Mouse (Mus musculus) telencephalon, adult 2 months (tissue): Measurements from ENCODE around the gene Msh5.

ENCODE experiments used
- DNase-seq: peaks from one replicate; pipeline ENCODE4 v3.0.0-alpha.2; 2011; ENCODE audit warnings: low read depth, low spot score

The Msh5 gene

DNA sequence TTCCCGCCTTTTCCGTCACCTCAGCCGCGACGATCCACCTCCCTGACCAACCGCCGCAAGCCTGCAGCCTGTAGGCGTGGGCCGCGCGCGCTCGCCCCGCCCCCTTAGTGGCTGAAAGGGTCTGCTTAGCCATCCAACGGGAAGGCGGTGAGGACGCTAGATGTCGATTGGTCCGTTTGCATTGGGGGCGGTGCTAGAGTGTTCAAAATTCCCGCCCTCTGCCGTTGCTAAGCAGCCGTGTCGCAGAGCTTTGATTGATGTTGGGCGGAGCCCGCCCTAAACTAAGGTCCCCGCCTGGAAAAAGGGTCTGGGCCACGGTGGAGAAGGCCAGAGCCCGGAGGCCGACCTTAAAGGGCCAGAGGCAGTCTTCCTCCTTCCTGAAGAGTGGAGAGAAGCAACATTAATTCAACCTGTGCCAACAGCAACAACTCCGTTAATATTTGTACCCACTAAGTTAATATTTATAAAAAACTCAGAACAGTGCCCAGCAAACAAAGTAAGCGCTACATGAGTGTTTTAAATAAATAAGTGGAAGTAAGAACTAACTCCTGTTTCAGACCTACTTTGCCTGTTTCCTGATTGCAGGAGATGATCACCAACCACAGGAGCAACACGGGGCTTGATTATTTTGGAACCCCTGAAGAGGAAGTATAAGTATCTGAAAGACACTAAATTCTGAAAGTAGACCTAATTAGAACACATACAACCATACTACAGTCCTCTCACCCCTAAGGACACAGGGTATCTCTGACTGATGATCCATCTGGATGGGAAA is at the start of gene Msh5:
Gene Msh5, minus strand, starts transcription at position 65 of the 775 bp plus-strand sequence.
- peak; percentile 92 for DNase-seq

DNA sequence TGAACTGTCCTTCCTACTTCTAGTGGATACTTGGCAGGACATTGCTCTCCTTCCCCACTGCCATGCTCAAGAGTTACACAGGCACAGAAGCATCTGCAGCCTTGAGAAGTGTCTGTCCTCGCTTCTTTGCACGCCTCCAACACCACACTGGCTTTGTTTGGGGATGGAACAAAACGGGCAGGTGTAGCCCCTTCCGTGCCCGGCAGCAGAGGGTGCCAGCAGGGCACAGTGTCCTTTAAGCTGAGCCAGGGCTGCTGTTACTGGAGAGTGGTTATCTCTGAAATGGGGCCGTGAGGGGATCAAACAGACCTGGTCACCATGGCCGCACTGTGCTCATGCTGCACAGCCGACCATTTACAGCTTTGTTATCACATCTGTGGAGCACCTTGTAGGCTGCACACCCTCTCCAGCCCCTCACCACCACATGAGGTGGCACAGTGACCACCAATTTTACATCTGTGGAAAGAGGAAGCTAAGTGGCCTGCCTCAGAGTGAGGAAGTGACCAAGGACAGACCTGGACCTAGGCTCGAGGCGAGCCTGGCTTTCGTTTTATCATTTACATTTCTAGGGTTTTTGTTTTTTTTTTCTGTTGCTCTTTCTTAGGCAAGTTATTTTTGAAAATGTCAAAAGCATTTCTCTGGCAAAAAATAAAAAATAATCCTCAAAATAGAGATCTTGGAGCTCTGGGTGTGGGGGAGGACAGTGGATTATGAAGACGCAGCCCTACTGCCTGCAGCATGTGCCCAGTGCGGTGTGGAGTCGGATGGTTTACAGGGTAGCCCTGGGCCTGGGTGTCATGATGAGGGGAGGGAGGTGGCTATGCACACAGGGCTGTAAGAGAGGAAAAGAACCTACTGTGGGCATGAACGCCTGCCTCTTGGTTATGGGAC is 48.2 kb upstream of the Msh5 start:
- no peak for DNase-seq

DNA sequence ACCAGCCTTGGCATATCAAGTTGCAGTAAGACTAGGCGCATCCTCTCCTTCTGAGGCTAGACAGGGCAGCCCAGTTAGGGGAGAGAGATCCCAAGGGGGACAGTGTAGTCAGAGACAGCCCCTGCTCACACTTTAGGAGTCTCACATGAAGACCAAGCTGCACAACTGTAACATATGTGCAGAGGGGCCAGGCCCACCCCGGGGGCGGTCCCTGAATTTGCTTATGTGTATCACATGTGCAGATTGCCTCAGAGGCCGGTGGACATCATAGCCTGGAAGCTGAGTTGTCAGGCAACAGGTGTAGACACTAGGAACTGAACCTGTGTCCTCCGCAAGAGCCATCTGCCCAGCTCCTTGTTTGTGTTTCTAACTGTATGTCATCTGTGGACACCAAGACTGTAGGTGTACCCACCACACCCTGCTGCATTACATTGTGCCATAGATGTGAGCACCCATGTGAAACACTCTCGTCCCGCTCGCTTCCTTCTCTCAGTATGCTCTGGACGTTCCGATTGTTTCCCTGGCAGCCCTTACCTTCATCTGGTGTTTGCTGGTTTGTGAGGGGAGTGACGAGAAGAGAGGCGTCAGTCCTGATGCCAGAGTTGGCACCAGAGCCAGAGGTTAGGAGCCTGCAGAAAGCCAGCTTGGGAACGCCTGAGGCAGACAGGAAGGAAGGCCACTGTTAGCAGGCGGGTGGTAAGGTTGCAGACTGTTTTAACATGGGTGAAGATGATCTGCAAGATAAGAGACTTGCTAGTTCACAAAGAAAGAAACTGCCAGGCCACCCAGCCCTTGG is 46.1 kb upstream of the Msh5 start:
- no peak for DNase-seq

DNA sequence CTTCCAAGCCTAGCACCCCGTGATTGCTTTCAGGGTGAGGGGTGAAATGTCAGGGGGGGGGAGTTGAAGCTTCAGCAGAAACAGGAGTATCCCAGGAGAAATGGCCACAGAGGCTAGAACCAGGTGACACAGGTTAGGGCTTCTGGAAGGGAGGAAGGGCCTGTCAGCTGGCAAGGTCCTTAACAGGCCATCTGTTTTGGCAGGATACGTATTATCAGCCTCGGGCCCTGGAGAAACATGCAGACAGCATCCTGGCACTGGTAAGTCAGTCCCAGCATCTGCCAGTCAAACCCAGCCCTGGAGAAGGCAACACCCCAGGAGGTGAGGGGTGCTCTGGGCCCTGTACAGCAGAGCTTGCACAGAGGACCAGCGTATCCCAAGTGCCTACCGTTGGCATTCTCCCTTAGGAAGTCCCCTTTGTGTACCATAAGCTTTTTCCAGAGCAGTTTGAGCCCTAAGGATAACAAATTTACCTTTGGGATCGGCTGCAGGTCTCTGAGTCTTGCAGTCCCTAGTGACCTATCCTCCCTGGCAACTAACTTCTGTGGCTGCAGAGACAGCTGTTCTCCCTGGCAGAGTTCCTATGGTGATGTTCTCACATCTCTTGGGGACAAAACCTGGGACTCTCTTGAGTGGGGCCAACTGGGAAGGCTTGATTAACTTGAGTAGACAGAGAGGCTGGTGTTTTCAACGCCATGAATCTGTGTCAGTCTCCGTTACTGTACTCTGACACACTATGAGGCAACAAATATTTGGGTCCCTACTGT is 43.8 kb upstream of the Msh5 start:
- DNase-seq = no peak

DNA sequence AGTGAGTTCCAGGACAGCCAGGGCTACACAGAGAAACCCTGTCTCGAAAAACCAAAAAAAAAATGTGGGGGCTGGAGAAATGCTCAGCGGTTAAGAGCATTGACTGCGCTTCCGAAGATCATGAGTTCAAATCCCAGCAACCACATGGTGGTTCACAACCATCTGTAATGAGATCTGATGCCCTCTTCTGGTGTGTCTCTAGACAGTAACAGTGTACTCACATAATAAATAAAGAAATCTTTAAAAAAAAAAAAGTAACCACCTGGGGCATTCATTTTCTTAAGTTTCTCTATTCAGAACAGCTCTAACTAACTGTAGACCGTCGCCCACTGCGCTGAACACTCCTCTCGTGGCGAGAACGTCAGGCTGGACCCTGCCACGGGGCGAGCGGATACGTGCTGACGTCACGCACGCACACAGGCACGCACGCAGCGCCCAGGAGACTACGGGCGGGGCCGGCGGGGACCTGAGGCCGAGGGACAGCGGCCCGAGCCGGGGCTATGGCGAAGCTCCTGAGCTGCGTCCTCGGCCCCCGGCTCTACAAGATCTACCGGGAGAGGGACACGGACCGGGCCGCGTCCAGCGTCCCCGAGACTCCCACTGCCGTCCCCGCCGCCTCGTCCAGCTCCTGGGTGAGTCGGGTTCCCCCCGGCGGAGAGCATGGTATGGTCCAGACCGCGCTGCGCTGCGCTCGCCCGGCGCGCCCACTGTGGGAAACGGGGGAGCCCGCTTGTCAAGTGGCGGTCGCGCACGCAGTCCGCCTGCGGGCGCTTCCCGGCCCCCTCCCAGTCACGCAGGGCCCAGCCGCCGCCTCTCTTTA is 42.5 kb upstream of the Msh5 start, which contains the start of gene Abhd16a:
Gene Abhd16a, plus strand, starts transcription at position 439 of the 820 bp plus-strand sequence.
- DNase-seq = peak; percentile 85

DNA sequence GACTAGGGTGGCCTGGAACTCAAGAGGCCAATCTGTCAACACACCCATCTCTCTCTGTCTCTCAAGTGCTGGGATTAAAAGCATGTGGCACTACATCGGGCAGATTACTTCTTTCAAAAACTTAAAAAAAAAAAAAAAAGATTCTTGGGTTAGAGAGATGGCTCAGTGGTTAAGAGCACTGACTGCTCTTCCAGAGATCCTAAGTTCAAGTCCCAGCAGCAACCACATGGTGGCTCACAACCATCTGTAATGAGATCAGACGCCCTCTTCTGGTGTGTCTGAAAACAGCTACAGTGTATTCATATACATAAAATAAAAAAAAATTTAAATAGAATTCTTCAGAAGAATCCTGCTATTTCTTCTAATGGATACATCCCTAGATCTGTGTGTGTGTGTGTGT is 41.6 kb upstream of the Msh5 start:
- no peak for DNase-seq

DNA sequence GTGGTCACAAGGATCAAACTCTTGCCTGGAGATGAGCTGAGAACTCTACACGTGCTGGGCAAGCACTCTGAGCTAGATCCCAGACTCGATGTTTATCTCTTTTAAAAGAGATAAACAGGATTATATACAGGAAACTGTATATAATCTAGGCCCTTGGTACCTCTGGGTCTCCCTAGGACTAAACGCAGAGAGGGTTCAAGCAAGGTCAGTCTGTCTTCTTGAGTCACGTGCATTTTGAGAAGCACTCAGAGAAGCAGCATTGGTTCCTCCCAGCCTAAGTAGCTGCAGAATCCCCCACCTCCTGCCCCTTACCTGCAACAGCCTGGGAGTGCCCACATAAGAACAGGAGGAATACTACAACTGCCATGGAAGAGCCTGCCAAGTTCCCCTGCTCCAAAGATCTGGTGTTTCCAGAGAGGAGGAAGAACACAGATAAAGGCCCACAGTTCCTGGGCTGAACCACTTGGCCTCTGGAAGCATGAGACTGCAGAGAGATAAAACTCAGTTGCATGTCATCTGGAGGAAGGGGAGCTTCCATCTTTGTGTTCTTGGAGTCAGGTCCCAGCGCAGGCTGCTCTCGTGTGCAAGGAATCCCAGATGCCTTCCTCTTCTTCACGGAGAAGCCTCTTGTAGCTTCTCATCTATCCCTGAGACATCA is 38.8 kb upstream of the Msh5 start, which contains the start of gene Ly6g6f:
Gene Ly6g6f, minus strand, starts transcription at position 403 of the 658 bp plus-strand sequence.
- DNase-seq = no peak

DNA sequence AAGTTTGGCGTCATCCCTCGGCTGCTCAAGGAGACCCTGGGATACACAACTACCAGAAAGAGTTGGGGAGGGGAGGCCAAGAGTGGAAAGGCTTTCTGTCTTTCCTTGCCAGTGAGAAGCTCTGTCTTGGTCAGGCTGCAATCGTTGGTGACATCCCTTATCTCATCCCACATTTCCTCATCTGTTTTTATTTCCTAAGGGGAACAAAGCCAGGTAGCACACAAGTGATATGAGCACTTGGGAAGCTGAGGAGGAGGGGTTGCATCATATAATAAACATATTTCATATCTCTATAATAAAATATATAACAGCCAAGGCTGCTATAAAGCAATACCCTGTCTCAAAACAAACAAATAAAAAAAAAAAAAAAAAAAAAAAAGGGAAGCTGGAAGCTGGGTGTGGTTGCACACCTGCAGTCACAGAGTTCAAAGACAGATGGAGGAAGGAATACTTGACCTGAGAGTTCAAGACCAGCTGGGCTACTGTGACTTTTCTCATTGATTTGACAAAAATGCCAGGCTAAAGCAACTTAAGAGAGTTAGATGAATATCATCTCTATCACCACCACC is 37.5 kb upstream of the Msh5 start:
- no peak for DNase-seq

DNA sequence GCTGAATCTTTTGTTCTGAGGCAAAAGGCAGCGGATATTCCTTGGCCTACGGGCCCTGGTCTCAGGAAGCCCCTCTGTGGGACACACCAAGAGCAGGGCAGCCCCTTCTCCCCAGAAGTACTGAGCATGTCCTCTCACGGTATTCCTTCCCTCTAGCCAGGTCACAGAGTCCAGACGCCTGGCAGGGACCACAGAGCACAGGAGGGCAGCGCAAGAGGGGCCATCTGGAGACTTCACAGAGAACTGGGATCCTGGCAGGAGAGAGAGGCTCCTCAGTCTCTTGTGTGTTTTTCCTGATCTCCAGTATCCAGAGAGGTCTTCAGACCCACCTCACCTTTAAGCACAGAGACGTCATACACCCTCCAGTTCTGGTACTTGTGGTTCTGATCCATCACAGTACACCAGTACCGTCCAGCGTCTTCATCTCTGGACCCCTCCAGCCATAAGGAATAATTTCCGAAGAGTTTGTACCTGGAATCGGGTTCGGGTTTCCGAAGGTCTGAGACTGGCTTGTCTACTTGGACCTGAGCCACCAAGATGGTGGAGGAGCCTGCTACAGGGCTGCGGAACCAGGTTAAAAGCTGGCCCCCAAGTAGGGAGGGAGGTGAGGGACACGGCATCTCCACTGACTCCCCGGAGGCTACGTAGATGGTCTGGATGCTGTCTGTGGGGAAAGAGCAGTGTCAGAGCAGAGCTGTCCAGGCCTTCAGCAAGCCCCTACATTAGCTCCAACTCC is 36.5 kb upstream of the Msh5 start:
- no peak for DNase-seq

DNA sequence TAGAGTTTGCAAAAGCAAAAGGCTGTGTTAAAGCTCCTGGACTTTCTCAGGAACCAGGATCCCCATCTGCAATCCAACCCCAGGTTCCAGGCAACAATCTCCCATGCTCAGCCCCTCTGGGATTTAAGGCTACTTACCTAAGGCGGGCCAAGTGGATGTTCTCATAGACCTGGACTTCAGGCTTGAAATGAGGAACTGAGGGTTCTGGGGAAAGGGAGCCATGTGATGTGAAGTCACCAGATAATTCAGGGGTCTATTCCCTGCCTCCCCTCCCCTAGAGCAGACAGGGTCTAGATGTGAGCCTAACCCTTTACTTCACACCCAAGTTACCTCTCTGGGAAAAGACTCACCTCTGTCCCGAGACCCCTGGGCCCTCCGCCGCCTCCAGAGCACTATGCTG is 34.2 kb upstream of the Msh5 start:
- DNase-seq = no peak

DNA sequence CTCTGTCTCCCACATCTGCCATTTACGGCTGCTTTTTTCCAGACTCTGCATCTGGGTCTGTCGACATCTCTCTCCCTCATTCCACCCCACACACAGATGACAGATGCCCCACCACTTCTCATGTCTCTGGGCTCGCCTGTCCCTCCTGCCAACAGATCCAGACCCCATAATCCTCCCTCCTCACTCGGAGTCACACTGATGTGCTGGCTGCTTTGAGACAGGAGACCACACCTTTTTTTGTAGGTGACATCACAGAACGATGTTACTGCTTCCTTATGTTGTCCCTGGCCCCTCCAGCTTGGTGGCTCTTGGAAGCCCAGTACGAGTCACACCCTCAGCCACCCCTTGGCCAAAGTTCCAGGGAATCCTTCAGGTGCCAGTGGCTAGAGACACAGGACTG is 33.7 kb upstream of the Msh5 start:
- DNase-seq = no peak

DNA sequence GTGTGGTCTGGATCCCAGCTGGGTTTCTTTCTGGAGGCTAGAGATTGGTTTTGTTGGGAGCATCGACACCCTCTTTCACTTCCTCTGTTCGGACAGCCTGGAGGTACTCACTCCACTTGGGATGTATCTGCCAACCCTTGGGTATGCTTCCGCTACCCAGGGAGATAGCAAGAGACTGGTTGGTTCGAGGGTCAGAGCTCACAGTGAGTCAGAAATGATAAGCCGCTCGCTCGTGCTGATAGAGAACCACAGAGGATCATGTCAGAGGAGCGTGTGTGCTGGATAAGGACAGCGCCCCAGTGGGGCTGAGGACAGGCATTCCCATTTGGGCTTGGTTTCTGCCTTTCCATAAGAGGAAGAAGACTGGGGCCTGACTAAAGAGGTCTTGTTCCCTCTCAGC is 33.2 kb upstream of the Msh5 start:
- DNase-seq = no peak

DNA sequence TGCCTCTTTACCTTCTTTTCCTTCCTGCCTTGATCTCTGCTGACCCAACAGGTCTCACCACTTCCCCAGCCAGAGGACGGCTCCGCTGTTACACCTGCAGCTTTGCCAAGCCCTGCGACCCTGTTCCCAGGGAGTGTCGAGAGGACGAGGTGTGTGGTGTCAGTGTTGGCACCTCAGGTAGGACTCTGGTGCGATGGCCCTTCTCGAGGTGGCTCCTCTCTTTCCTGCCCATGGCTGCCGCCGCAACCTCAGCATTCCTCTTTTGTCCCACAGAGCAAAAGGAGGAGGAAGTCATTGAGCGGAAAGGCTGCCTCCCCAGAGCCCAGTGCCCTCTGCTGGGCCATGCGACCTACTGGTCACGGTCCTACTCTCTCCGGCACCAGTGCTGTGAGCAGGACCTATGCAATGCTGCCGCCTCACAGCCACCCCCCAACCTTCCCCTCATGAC is 31.3 kb upstream of the Msh5 start, which contains the start of gene Ly6g6d:
Gene Ly6g6d, minus strand, starts transcription at position 280 of the 448 bp plus-strand sequence.
- no peak for DNase-seq

DNA sequence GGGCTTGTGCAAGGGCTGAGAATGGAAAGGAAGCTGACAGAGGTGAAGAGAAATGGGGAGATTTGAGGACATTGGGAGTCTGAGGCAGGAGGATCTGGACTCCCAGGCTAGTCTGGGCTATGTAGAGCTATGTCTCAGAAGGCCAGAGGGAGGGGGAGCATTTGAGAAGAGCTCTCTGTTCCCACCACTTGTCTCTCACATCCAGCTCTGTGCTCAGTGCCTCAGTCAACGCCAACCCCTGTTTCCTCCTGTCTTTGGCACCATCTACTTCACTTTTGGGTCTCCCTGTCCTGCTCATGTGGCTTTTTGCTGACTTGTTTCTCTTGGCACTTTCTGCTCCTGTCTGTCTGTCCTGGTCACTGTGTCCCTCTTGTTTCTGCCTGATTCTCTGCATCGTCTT is 30.7 kb upstream of the Msh5 start:
- no peak for DNase-seq

DNA sequence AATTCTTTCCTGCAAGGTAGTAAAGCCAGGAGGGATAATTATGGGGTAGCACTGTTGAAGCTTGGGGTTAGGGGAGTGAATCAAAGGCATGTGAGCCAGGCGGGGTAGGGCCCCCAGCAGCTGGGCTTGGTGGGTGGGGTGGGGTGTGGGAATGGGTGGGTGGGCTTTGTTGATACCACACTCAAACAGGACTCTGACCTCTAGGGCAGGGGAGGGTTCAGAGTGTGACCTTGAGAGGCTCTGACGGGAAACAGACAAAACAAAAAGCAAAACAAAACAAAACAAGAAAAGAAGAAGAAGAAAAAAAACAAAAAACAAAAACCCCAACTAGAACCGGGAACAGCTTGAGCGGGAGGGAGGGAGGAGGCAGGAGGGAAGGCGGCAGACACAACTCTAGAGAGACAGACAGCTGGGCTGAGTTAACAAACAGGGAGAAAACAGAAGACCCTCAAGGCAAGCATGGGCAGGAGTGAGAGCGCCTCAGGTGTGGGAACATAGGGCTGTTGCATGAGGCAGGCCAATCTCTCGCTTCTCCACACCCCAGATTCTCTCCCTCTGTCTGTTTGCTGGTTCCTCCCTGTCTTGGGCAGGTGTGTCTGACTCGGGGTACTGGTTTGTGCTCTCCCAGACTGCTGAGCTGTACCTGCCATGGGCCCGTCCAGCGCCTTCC is 30.1 kb upstream of the Msh5 start, which contains the start of gene Ly6g6e:
Gene Ly6g6e, plus strand, starts transcription at position 396 of the 670 bp plus-strand sequence.
- DNase-seq = no peak

DNA sequence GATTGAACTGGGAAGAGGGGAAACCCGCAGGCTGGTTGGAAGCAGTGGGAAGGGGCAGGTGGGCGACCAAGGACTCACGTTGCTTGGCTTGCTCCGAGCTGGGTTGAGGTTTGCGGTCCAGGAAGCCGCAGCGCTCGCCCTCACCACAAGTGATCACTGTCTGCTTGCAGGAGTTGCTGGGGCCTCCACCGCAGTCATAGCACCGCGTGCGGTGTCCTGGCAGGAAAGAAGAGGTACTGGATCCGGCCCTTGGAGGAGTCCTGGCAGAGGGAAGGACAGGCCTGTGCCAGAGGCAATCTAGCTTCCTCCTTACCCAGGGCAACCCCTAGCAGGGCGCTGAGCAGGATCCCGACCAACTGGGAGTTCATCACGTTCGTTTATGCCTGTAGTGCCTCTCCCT is 27.6 kb upstream of the Msh5 start:
- no peak for DNase-seq

DNA sequence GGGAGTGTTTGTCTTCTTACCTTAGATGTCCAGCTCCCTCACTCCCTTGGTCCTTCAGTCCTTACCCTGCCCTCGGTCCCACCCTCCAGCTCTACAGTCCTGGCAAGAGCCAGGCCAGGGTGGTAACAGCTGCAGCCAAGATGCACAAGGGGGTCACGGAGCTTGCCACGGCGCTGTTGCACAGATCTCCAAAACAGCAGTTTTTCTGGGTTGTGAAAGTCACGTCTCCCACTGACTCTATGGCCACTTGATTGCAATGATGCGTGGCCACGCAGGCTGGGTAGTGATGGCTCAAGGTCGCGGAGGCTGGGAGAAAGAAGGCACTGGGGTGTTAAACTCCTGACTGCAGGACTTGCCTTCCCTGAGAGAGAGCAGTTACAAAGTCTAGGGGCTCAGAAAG is 24.9 kb upstream of the Msh5 start:
- DNase-seq = no peak
